Mouse (Mus musculus): ENCODE measurements around the gene Echdc3. TPM values are rescaled to one million over a fixed set of nuclear protein-coding genes. Genes with fewer than 3 reads are reported as not detected.

Echdc3 gene
- polyA plus RNA-seq, 1 experiment = 1.9 TPM

GRCm38 (mm10) chr2:6252491-6252890 lies 39.7 kb upstream of the Echdc3 start:
- H3K36me3 ChIP-seq (replicated peaks; ENCODE audit: low read length) = no peaks in the 10 kb centered on the region
- peaks cover 39% of the 10 kb centered on the region for H3K27me3 ChIP-seq (replicated peaks)
- peaks cover 25% of the 10 kb centered on the region for H3K4me1 ChIP-seq
- TF ChIP-seq FLI1 (IDR thresholded peaks at IDR 0.05; ENCODE audit: low read length) (no peak), GATA1 (IDR thresholded peaks at IDR 0.05; ENCODE audit: borderline replicate concordance, low read length) (no peak)
- no peak overlapping the region for H3K4me3 ChIP-seq (replicated peaks)
- H3K9me3 ChIP-seq = peaks cover 8% of the 10 kb centered on the region

GRCm38 (mm10) chr2:6251076-6251496 lies 38.3 kb upstream of the Echdc3 start:
- TF ChIP-seq GATA1 (IDR thresholded peaks at IDR 0.05; ENCODE audit: borderline replicate concordance, low read length) (no peak), FLI1 (IDR thresholded peaks at IDR 0.05; ENCODE audit: low read length) (no peak)
- H3K4me3 ChIP-seq (replicated peaks) = no peak overlapping the region
- H3K27me3 ChIP-seq (replicated peaks) = peaks cover 29% of the 10 kb centered on the region
- no peaks in the 10 kb centered on the region for H3K36me3 ChIP-seq (replicated peaks; ENCODE audit: low read length)
- peaks cover 14% of the 10 kb centered on the region for H3K4me1 ChIP-seq
- H3K9me3 ChIP-seq = peaks cover 13% of the 10 kb centered on the region

GRCm38 (mm10) chr2:6241446-6241845 lies 28.6 kb upstream of the Echdc3 start:
- Histone ChIP-seq H3K4me1 (peaks cover 14% of the 10 kb centered on the region), H3K9me3 (peaks cover 24% of the 10 kb centered on the region), H3K4me3 (replicated peaks) (no peak overlapping the region), H3K36me3 (replicated peaks; ENCODE audit: low read length) (no peaks in the 10 kb centered on the region), H3K27me3 (replicated peaks) (peaks cover 39% of the 10 kb centered on the region)
- TF ChIP-seq GATA1 (IDR thresholded peaks at IDR 0.05; ENCODE audit: borderline replicate concordance, low read length) = no peak
- TF ChIP-seq FLI1 (IDR thresholded peaks at IDR 0.05; ENCODE audit: low read length) = no peak

GRCm38 (mm10) chr2:6240072-6240471 lies 27.2 kb upstream of the Echdc3 start:
- H3K4me3 ChIP-seq (replicated peaks) = no peak overlapping the region
- peaks cover 12% of the 10 kb centered on the region; the same call in 1 of the 2 replicates for H3K9me3 ChIP-seq
- H3K36me3 ChIP-seq (replicated peaks; ENCODE audit: low read length) = no peaks in the 10 kb centered on the region
- H3K27me3 ChIP-seq (replicated peaks) = peaks cover 30% of the 10 kb centered on the region
- TF ChIP-seq GATA1 (IDR thresholded peaks at IDR 0.05; ENCODE audit: borderline replicate concordance, low read length) (no peak), FLI1 (IDR thresholded peaks at IDR 0.05; ENCODE audit: low read length) (no peak)
- H3K4me1 ChIP-seq = peaks cover 14% of the 10 kb centered on the region

GRCm38 (mm10) chr2:6239333-6239732 lies 26.5 kb upstream of the Echdc3 start:
- TF ChIP-seq FLI1 (IDR thresholded peaks at IDR 0.05; ENCODE audit: low read length) = no peak
- no peak overlapping the region for H3K4me3 ChIP-seq (replicated peaks)
- H3K9me3 ChIP-seq = peaks cover 12% of the 10 kb centered on the region; the same call in 1 of the 2 replicates
- no peaks in the 10 kb centered on the region for H3K36me3 ChIP-seq (replicated peaks; ENCODE audit: low read length)
- H3K27me3 ChIP-seq (replicated peaks) = peaks cover 28% of the 10 kb centered on the region
- H3K4me1 ChIP-seq = peaks cover 17% of the 10 kb centered on the region

- TF ChIP-seq GATA1 (IDR thresholded peaks at IDR 0.05; ENCODE audit: borderline replicate concordance, low read length) (no peak), FLI1 (IDR thresholded peaks at IDR 0.05; ENCODE audit: low read length) (no peak)
- peaks cover 28% of the 10 kb centered on the region for H3K27me3 ChIP-seq (replicated peaks)
These were observed 25.8 kb upstream of the Echdc3 start for GRCm38 (mm10) chr2:6238679-6239078.

GRCm38 (mm10) chr2:6238244-6238643 lies 25.4 kb upstream of the Echdc3 start:
- TF ChIP-seq FLI1 (IDR thresholded peaks at IDR 0.05; ENCODE audit: low read length) = no peak
- TF ChIP-seq GATA1 (IDR thresholded peaks at IDR 0.05; ENCODE audit: borderline replicate concordance, low read length) = no peak
- no peaks in the 10 kb centered on the region for H3K36me3 ChIP-seq (replicated peaks; ENCODE audit: low read length)
- no peak overlapping the region for H3K4me3 ChIP-seq (replicated peaks)

More at GRCm38 (mm10) chr2:6238679-6239078, 25.8 kb upstream of the Echdc3 start:
- H3K9me3 ChIP-seq = peaks cover 12% of the 10 kb centered on the region; the same call in 1 of the 2 replicates
- H3K36me3 ChIP-seq (replicated peaks; ENCODE audit: low read length) = no peaks in the 10 kb centered on the region
- H3K4me3 ChIP-seq (replicated peaks) = no peak overlapping the region
- H3K4me1 ChIP-seq = peaks cover 17% of the 10 kb centered on the region

GRCm38 (mm10) chr2:6233353-6233752 lies 20.5 kb upstream of the Echdc3 start:
- no peak for TF ChIP-seq FLI1 (IDR thresholded peaks at IDR 0.05; ENCODE audit: low read length)
- TF ChIP-seq GATA1 (IDR thresholded peaks at IDR 0.05; ENCODE audit: borderline replicate concordance, low read length) = no peak
- Histone ChIP-seq H3K4me1 (peaks cover 31% of the 10 kb centered on the region), H3K9me3 (peaks cover 12% of the 10 kb centered on the region; the same call in 1 of the 2 replicates), H3K4me3 (replicated peaks) (no peak overlapping the region), H3K36me3 (replicated peaks; ENCODE audit: low read length) (no peaks in the 10 kb centered on the region), H3K27me3 (replicated peaks) (peaks cover 20% of the 10 kb centered on the region)

More at GRCm38 (mm10) chr2:6238244-6238643, 25.4 kb upstream of the Echdc3 start:
- peaks cover 30% of the 10 kb centered on the region for H3K27me3 ChIP-seq (replicated peaks)
- H3K9me3 ChIP-seq = peaks cover 12% of the 10 kb centered on the region; the same call in 1 of the 2 replicates
- peaks cover 17% of the 10 kb centered on the region for H3K4me1 ChIP-seq

GRCm38 (mm10) chr2:6232755-6233154 lies 19.9 kb upstream of the Echdc3 start:
- H3K36me3 ChIP-seq (replicated peaks; ENCODE audit: low read length) = no peaks in the 10 kb centered on the region
- H3K27me3 ChIP-seq (replicated peaks) = peaks cover 17% of the 10 kb centered on the region
- peaks cover 28% of the 10 kb centered on the region for H3K4me1 ChIP-seq
- no peak overlapping the region for H3K4me3 ChIP-seq (replicated peaks)
- H3K9me3 ChIP-seq = peaks cover 8% of the 10 kb centered on the region; the same call in 1 of the 2 replicates
- no peak for TF ChIP-seq GATA1 (IDR thresholded peaks at IDR 0.05; ENCODE audit: borderline replicate concordance, low read length)
- TF ChIP-seq FLI1 (IDR thresholded peaks at IDR 0.05; ENCODE audit: low read length) = no peak

GRCm38 (mm10) chr2:6230865-6231264 lies 18.0 kb upstream of the Echdc3 start:
- Histone ChIP-seq H3K36me3 (replicated peaks; ENCODE audit: low read length) (no peaks in the 10 kb centered on the region), H3K4me1 (peaks cover 42% of the 10 kb centered on the region), H3K9me3 (no peaks in the 10 kb centered on the region), H3K4me3 (replicated peaks) (no peak overlapping the region), H3K27me3 (replicated peaks) (peaks cover 15% of the 10 kb centered on the region)
- no peak for TF ChIP-seq FLI1 (IDR thresholded peaks at IDR 0.05; ENCODE audit: low read length)
- no peak for TF ChIP-seq GATA1 (IDR thresholded peaks at IDR 0.05; ENCODE audit: borderline replicate concordance, low read length)
